Mouse (Mus musculus): ENCODE measurements at regions not wholly inside any gene's neighbourhood (a gene's known extent, or its start where the extent isn't known, plus 50 kb on each side); places are given as distances from the start of the nearest gene placed in this dataset.

DNA sequence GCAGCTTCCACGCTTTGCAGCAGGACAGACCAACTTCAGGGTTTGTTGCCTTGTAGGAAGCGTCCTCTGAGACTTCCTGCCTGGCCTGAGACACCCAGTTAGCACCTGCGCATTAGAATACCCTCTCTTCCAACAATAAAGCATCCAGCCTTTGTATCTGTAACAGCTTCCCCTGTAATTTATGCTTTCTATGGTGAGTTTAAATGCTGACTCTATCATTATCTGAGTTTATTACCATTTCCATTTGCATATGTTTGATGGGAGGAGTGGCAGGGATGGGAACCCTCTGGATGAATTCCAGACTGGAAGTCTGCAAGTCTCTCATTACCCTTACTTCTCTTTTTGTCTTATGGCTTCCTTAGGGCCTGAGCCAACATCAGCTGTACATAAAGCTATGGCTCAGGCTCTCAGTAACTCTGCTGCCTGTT lies 415.8 kb downstream of the Brinp2 start:
- TF ChIP-seq CTCF (conservative IDR thresholded peaks at IDR 0.05; ENCODE audit: insufficient read depth, insufficient read length, low read depth, low read length) (no peak), POLR2A (IDR thresholded peaks at IDR 0.05; ENCODE audit: low read depth, low read length) (no peak)

Measured in kidney, adult 2 months (tissue).